Comparison of ENCODE assay signal across 17 mouse cellular contexts in genomic region chr10:118283016-118283415, GRCm38 (mm10). TPM values are rescaled to one million over a fixed set of nuclear protein-coding genes. Genes with fewer than 3 reads are reported as not detected.
"Had no signal": no experiment of that assay in that cellular context is flagged by ENCODE, and none has a peak within 500 bp of the region (broad histone marks: within the 10 kb centered on the region; RNA-seq: fewer than 3 reads in every experiment).

No protein-coding gene starts in this region.

RNA-seq across cellular contexts. Expression of gene Iltifb, which starts 11.8 kb away (rescaled TPM):
- total RNA-seq: megakaryocyte progenitor cell, adult 5-6 weeks; monocyte, adult 5-6 weeks; neutrophil, adult 5-6 weeks had no signal
- polyA plus RNA-seq: liver, embryonic 14.5 days; liver, embryonic 16.5 days; lung, postnatal 0 days; macrophage; midbrain, embryonic 11.5 days; midbrain, embryonic 13.5 days; neural tube, embryonic 12.5 days; neural tube, embryonic 14.5 days; spleen, adult 2 months; stomach, embryonic 16.5 days; thymus, postnatal 0 days; urinary bladder, adult 2 months had no signal

RNA-seq across cellular contexts. Expression of gene Gm32802, which starts 24.5 kb away (rescaled TPM):
- total RNA-seq: monocyte, adult 5-6 weeks; neutrophil, adult 5-6 weeks had no signal
- polyA plus RNA-seq: liver, embryonic 14.5 days; liver, embryonic 16.5 days; lung, postnatal 0 days; macrophage; spleen, adult 2 months; stomach, embryonic 16.5 days; thymus, postnatal 0 days had no signal

RNA-seq across cellular contexts. Expression of gene Gm32717, which starts 42.4 kb away (rescaled TPM):
- total RNA-seq: monocyte, adult 5-6 weeks; neutrophil, adult 5-6 weeks had no signal
- polyA plus RNA-seq: liver, embryonic 14.5 days; liver, embryonic 16.5 days; lung, postnatal 0 days; macrophage; spleen, adult 2 months; stomach, embryonic 16.5 days; thymus, postnatal 0 days had no signal

RNA-seq across cellular contexts. Expression of gene Gm9040, which starts 43.8 kb away (rescaled TPM):
- total RNA-seq: megakaryocyte progenitor cell, adult 5-6 weeks; midbrain, postnatal 0 days; monocyte, adult 5-6 weeks; neutrophil, adult 5-6 weeks had no signal
- polyA plus RNA-seq: liver, embryonic 14.5 days; liver, embryonic 16.5 days; lung, postnatal 0 days; macrophage; midbrain, embryonic 11.5 days; midbrain, embryonic 15.5 days; neural tube, embryonic 12.5 days; neural tube, embryonic 14.5 days; spleen, adult 2 months; stomach, embryonic 16.5 days; thymus, postnatal 0 days; urinary bladder, adult 2 months had no signal

RNA-seq across cellular contexts. Expression of gene Gm9044, which starts 49.2 kb away (rescaled TPM):
- total RNA-seq: megakaryocyte progenitor cell, adult 5-6 weeks; midbrain, postnatal 0 days; monocyte, adult 5-6 weeks; neutrophil, adult 5-6 weeks had no signal
- polyA plus RNA-seq: liver, embryonic 14.5 days; liver, embryonic 16.5 days; lung, postnatal 0 days; macrophage; midbrain, embryonic 11.5 days; midbrain, embryonic 15.5 days; neural tube, embryonic 12.5 days; neural tube, embryonic 14.5 days; spleen, adult 2 months; stomach, embryonic 16.5 days; thymus, postnatal 0 days; urinary bladder, adult 2 months had no signal
